Mouse (Mus musculus): ENCODE measurements around the gene Zhx3. TPM values are rescaled to one million over a fixed set of nuclear protein-coding genes. Genes with fewer than 3 reads are reported as not detected.

The Zhx3 gene
- total RNA-seq, 2 experiments from 2014 or later, result 24.2 to 29.0 TPM

GRCm38 (mm10) chr2:160740521-160741156, 132.2 kb downstream of the Zhx3 start:
- H3K27ac ChIP-seq, result peak overlapping the region; percentile 94

GRCm38 (mm10) chr2:160739647-160740356, 133.0 kb downstream of the Zhx3 start:
- peak overlapping the region; percentile 94 for H3K27ac ChIP-seq
- no peak for TF ChIP-seq CTCF (IDR thresholded peaks at IDR 0.05)
- H3K4me3 ChIP-seq, result peak overlapping the region; percentile 23

More at GRCm38 (mm10) chr2:160740521-160741156, 132.2 kb downstream of the Zhx3 start:
- DNase-seq, result no peak
- TF ChIP-seq CTCF (IDR thresholded peaks at IDR 0.05), result no peak
- peak overlapping the region; percentile 29 for H3K4me3 ChIP-seq
- intact Hi-C loops (cut with DNase I), result no loop called here

GRCm38 (mm10) chr2:160738354-160738753, 134.4 kb downstream of the Zhx3 start:
- peak overlapping the region; percentile 94 for H3K27ac ChIP-seq
- no peak for TF ChIP-seq CTCF (IDR thresholded peaks at IDR 0.05)
- intact Hi-C loops (cut with DNase I), result no loop called here
- no peak for DNase-seq
- peak overlapping the region; percentile 15 for H3K4me3 ChIP-seq

More at GRCm38 (mm10) chr2:160739647-160740356, 133.0 kb downstream of the Zhx3 start:
- intact Hi-C loops (cut with DNase I), result no loop called here
- peak; percentile 62 for DNase-seq

- DNase-seq, result no peak
- TF ChIP-seq CTCF (IDR thresholded peaks at IDR 0.05), result no peak
- intact Hi-C loops (cut with DNase I), result no loop called here
- H3K27ac ChIP-seq, result peak overlapping the region; percentile 94
- H3K4me3 ChIP-seq, result no peak overlapping the region
Observed at GRCm38 (mm10) chr2:160736466-160736865, 136.3 kb downstream of the Zhx3 start.

GRCm38 (mm10) chr2:160735706-160736310, 137.0 kb downstream of the Zhx3 start:
- DNase-seq, result no peak
- H3K4me3 ChIP-seq, result peak overlapping the region; percentile 22
- intact Hi-C loops (cut with DNase I), result no loop called here
- TF ChIP-seq CTCF (IDR thresholded peaks at IDR 0.05), result no peak
- peak overlapping the region; percentile 94 for H3K27ac ChIP-seq

GRCm38 (mm10) chr2:160734331-160734730, 138.5 kb downstream of the Zhx3 start:
- intact Hi-C loops (cut with DNase I), result loop anchor here (5.0 kb wide), 1 partner anchor 58 kb away; no protein-coding TSS in a partner anchor
- TF ChIP-seq CTCF (IDR thresholded peaks at IDR 0.05), result no peak
- Histone ChIP-seq H3K27ac (peak overlapping the region; percentile 94), H3K4me3 (peak overlapping the region; percentile 96)
- no peak for DNase-seq

GRCm38 (mm10) chr2:160733131-160733531, 139.7 kb downstream of the Zhx3 start:
- no peak for TF ChIP-seq CTCF (IDR thresholded peaks at IDR 0.05)
- peak overlapping the region; percentile 96 for H3K4me3 ChIP-seq
- no peak for DNase-seq
- intact Hi-C loops (cut with DNase I), result loop anchor here (5.0 kb wide), 1 partner anchor 59 kb away; no protein-coding TSS in a partner anchor
- H3K27ac ChIP-seq, result peak overlapping the region; percentile 94

- intact Hi-C loops (cut with DNase I), result loop anchor here (5.0 kb wide), 1 partner anchor 60 kb away; no protein-coding TSS in a partner anchor
Observed at GRCm38 (mm10) chr2:160732420-160732995, 140.3 kb downstream of the Zhx3 start.

GRCm38 (mm10) chr2:160731839-160732261, 140.9 kb downstream of the Zhx3 start:
- peak; percentile 12; the same call in 1 of the 2 replicates for TF ChIP-seq CTCF (IDR thresholded peaks at IDR 0.05)
- peak overlapping the region; percentile 96 for H3K4me3 ChIP-seq
- peak; percentile 82 for DNase-seq
- intact Hi-C loops (cut with DNase I), result loop anchor here (5.0 kb wide), 1 partner anchor 60 kb away; no protein-coding TSS in a partner anchor
- H3K27ac ChIP-seq, result peak overlapping the region; percentile 94

More at GRCm38 (mm10) chr2:160732420-160732995, 140.3 kb downstream of the Zhx3 start:
- no peak for TF ChIP-seq CTCF (IDR thresholded peaks at IDR 0.05)
- no peak for DNase-seq
- Histone ChIP-seq H3K27ac (peak overlapping the region; percentile 94), H3K4me3 (peak overlapping the region; percentile 96)

- intact Hi-C loops (cut with DNase I), result loop anchor here (5.0 kb wide), 1 partner anchor 61 kb away; no protein-coding TSS in a partner anchor
- no peak for TF ChIP-seq CTCF (IDR thresholded peaks at IDR 0.05)
- Histone ChIP-seq H3K27ac (peak within 1 kb of the TSS; percentile 94), H3K4me3 (peak within 1 kb of the TSS; percentile 96)
- DNase-seq, result peak; percentile 97
Observed at GRCm38 (mm10) chr2:160731117-160731838, 141.5 kb downstream of the Zhx3 start, which contains the start of gene Plcg1. Gene Plcg1 (plus strand): TSS chr2:160731300.

GRCm38 (mm10) chr2:160730797-160731116, 142.0 kb downstream of the Zhx3 start:
- DNase-seq, result no peak
- peak overlapping the region; percentile 94 for H3K27ac ChIP-seq
- intact Hi-C loops (cut with DNase I), result loop anchor here (5.0 kb wide), 1 partner anchor 62 kb away; no protein-coding TSS in a partner anchor
- H3K4me3 ChIP-seq, result peak overlapping the region; percentile 96
- no peak for TF ChIP-seq CTCF (IDR thresholded peaks at IDR 0.05)

Data from gastrocnemius, adult 2 months (tissue).